Mouse (Mus musculus) embryonic fibroblast, embryonic 13.5 days (primary cell): ENCODE measurements around the gene 5730522E02Rik.

ENCODE experiments used
- CTCF ChIP-seq: IDR thresholded peaks from 2 replicates; pipeline ENCODE4 v1.5.1; 2011; ENCODE audit warnings: mild to moderate bottlenecking, control low read depth, low read length, moderate library complexity, borderline replicate concordance; ENCODE audit not compliant: insufficient read depth
- POLR2A ChIP-seq: IDR thresholded peaks from 2 replicates; pipeline ENCODE4 v1.6.1; 2011; ENCODE audit warnings: low read depth, mild to moderate bottlenecking, control low read depth, low read length, moderate library complexity

GRCm38 (mm10) chr11:25697508-25698193 is 512.9 kb downstream of the 5730522E02Rik start:
- TF ChIP-seq POLR2A (no peak), CTCF (no peak)
